Mouse (Mus musculus): ENCODE data around the gene Prdm16. TPM values are rescaled to one million over a fixed set of nuclear protein-coding genes. Genes with fewer than 3 reads are reported as not detected.

Prdm16 gene
- polyA plus RNA-seq, 1 experiment from 2014 or later = 12.5 TPM

GRCm38 (mm10) chr4:154622521-154622920 is 14.2 kb downstream of the Prdm16 start:
- H3K9me3 ChIP-seq (replicated peaks) = no peaks in the 10 kb centered on the region
- 91% methylated on average over 4 of the region's 4 CpGs for WGBS
- H3K27ac ChIP-seq (replicated peaks) = peak overlapping the region; percentile 70; the same call in 1 of the 2 replicates
- no peaks in the 10 kb centered on the region for H3K36me3 ChIP-seq
- H3K27me3 ChIP-seq (ENCODE audit: low read depth, poor library complexity, severe bottlenecking) = peaks cover 100% of the 10 kb centered on the region
- H3K4me1 ChIP-seq = peaks cover 72% of the 10 kb centered on the region
- no peak for DNase-seq (ENCODE audit: low spot score)
- H3K4me3 ChIP-seq = no peak overlapping the region

DNA sequence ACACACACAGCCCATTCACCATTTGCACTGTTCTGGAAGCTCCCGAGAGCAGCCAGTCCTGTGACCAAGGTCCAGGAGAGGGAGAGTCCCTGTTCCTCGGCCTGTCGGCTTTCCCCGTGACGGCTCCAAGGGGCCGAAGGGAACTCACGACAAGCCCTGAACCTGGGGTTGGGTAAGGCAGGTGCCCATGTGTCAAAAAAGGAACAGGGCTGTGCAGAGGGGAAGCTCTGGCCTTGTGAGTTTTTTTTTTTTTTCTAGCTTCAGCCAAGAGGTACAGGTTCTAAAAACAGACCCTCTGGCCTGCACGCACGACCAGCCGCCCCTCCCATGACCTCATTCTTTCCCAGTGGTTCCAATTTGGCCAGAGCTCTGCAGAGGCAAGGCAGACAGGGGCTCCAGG is 25.5 kb downstream of the Prdm16 start:
- Histone ChIP-seq H3K4me3 (no peak overlapping the region), H3K9me3 (replicated peaks) (no peaks in the 10 kb centered on the region), H3K27me3 (ENCODE audit: low read depth, poor library complexity, severe bottlenecking) (peaks cover 78% of the 10 kb centered on the region), H3K4me1 (peaks cover 8% of the 10 kb centered on the region), H3K36me3 (peaks cover 4% of the 10 kb centered on the region; the same call in 1 of the 2 replicates), H3K27ac (replicated peaks) (peak overlapping the region; percentile 47; the same call in 1 of the 2 replicates)
- WGBS = 84% methylated on average over 10 of the region's 10 CpGs
- no peak for DNase-seq (ENCODE audit: low spot score)

GRCm38 (mm10) chr4:154607724-154608123 is 28.9 kb downstream of the Prdm16 start:
- no peak overlapping the region for H3K4me3 ChIP-seq
- DNase-seq (ENCODE audit: low spot score) = no peak
- 90% methylated on average over 5 of the region's 5 CpGs for WGBS
- no peaks in the 10 kb centered on the region for H3K9me3 ChIP-seq (replicated peaks)
- peaks cover 4% of the 10 kb centered on the region; the same call in 1 of the 2 replicates for H3K36me3 ChIP-seq
- H3K27ac ChIP-seq (replicated peaks) = no peak overlapping the region
- peaks cover 75% of the 10 kb centered on the region for H3K27me3 ChIP-seq (ENCODE audit: low read depth, poor library complexity, severe bottlenecking)
- peaks cover 36% of the 10 kb centered on the region for H3K4me1 ChIP-seq

DNA sequence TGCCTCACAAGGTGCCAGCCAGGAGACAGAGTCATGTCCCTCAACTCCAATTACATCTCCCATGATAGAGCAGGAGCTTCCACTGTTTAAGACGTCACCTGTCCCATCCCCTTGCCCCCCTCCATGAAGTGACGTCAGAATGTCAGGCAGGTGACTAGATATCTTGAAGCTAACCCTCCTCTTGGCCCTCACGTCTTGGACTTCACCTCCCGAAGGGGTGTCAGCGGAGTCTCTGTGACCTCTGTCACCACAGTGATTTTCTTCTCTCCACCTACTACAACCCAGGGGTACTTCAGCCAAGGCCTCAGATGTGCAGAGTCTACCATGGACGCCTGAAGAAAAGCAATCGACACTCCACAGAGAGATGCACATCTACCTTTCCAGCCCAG is 32.2 kb downstream of the Prdm16 start:
- Histone ChIP-seq H3K27ac (replicated peaks) (peak overlapping the region; percentile 89), H3K27me3 (ENCODE audit: low read depth, poor library complexity, severe bottlenecking) (peaks cover 87% of the 10 kb centered on the region)
- DNase-seq (ENCODE audit: low spot score) = no peak

GRCm38 (mm10) chr4:154603663-154604441 is 32.8 kb downstream of the Prdm16 start:
- peak overlapping the region; percentile 89 for H3K27ac ChIP-seq (replicated peaks)
- H3K27me3 ChIP-seq (ENCODE audit: low read depth, poor library complexity, severe bottlenecking) = peaks cover 87% of the 10 kb centered on the region
- peaks cover 66% of the 10 kb centered on the region for H3K4me1 ChIP-seq
- no peaks in the 10 kb centered on the region for H3K9me3 ChIP-seq (replicated peaks)
- peaks cover 4% of the 10 kb centered on the region; the same call in 1 of the 2 replicates for H3K36me3 ChIP-seq
- 17% methylated on average over 25 of the region's 25 CpGs for WGBS
- DNase-seq (ENCODE audit: low spot score) = peak; percentile 87
- peak overlapping the region; percentile 12; the same call in 1 of the 2 replicates for H3K4me3 ChIP-seq

More for the DNA sequence above, 32.2 kb downstream of the Prdm16 start:
- H3K4me1 ChIP-seq = peaks cover 61% of the 10 kb centered on the region
- H3K4me3 ChIP-seq = peak overlapping the region; percentile 12; the same call in 1 of the 2 replicates
- H3K9me3 ChIP-seq (replicated peaks) = no peaks in the 10 kb centered on the region
- H3K36me3 ChIP-seq = peaks cover 4% of the 10 kb centered on the region; the same call in 1 of the 2 replicates
- WGBS = 55% methylated on average over 7 of the region's 7 CpGs

DNA sequence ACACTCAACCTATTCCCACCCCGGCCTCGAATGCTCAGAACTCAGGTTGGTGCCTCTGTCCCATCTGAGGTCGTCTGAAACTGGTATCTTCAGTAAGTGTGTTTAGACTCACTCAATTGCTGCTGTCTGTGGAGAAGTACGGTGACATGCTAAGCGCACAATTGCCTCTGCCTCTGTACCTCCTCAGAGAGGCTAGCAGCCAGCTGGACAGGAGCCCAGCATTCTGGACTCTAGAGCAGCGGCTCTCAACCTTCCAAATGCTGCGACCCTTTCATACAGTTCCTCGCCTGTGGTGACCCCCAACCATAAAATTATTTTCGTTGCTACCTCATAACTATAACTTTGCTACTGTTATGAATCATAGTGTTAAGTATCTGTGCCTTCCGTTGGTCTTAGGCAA is 34.3 kb downstream of the Prdm16 start:
- H3K27me3 ChIP-seq (ENCODE audit: low read depth, poor library complexity, severe bottlenecking) = peaks cover 93% of the 10 kb centered on the region
- H3K27ac ChIP-seq (replicated peaks) = peak overlapping the region; percentile 89
- H3K4me1 ChIP-seq = peaks cover 81% of the 10 kb centered on the region
- H3K4me3 ChIP-seq = no peak overlapping the region
- no peaks in the 10 kb centered on the region for H3K9me3 ChIP-seq (replicated peaks)
- no peak for DNase-seq (ENCODE audit: low spot score)
- 87% methylated on average over 10 of the region's 10 CpGs for WGBS
- peaks cover 3% of the 10 kb centered on the region; the same call in 1 of the 2 replicates for H3K36me3 ChIP-seq

GRCm38 (mm10) chr4:154601006-154601405 is 35.7 kb downstream of the Prdm16 start:
- H3K9me3 ChIP-seq (replicated peaks) = no peaks in the 10 kb centered on the region
- 36% methylated on average over 3 of the region's 3 CpGs for WGBS
- H3K27me3 ChIP-seq (ENCODE audit: low read depth, poor library complexity, severe bottlenecking) = peaks cover 95% of the 10 kb centered on the region
- no peak overlapping the region for H3K4me3 ChIP-seq
- peaks cover 95% of the 10 kb centered on the region for H3K4me1 ChIP-seq
- no peak for DNase-seq (ENCODE audit: low spot score)
- H3K27ac ChIP-seq (replicated peaks) = peak overlapping the region; percentile 89
- H3K36me3 ChIP-seq = no peaks in the 10 kb centered on the region

DNA sequence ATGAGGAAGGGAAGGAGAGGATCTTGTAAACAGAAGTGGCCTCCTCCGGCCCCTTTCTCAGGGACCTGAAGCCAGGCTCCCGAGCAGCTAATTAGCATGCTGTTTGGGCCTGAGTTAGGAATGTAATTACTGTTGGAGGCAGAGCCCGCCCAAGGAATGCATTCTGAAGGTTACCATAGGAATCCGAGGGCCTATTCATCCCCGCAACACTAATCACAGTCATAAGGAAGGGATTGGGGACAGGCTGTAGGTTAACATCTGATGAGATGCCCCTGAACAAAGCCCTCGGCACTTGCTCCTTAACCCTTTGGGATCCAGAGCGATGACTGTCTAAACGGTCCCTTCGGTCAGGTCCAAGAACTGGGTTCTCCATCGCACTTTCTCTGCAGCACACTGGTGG is 36.7 kb downstream of the Prdm16 start:
- Histone ChIP-seq H3K27me3 (ENCODE audit: low read depth, poor library complexity, severe bottlenecking) (peaks cover 95% of the 10 kb centered on the region), H3K4me1 (peaks cover 99% of the 10 kb centered on the region)

GRCm38 (mm10) chr4:154598357-154598756 is 38.3 kb downstream of the Prdm16 start:
- Histone ChIP-seq H3K36me3 (no peaks in the 10 kb centered on the region), H3K9me3 (replicated peaks) (no peaks in the 10 kb centered on the region), H3K4me1 (peaks cover 99% of the 10 kb centered on the region), H3K27ac (replicated peaks) (peak overlapping the region; percentile 89), H3K27me3 (ENCODE audit: low read depth, poor library complexity, severe bottlenecking) (peaks cover 96% of the 10 kb centered on the region), H3K4me3 (no peak overlapping the region)
- 42% methylated on average over 7 of the region's 7 CpGs for WGBS
- DNase-seq (ENCODE audit: low spot score) = no peak

More for the DNA sequence above, 36.7 kb downstream of the Prdm16 start:
- 9% methylated on average over 10 of the region's 10 CpGs for WGBS
- Histone ChIP-seq H3K9me3 (replicated peaks) (no peaks in the 10 kb centered on the region), H3K36me3 (no peaks in the 10 kb centered on the region), H3K27ac (replicated peaks) (peak overlapping the region; percentile 89), H3K4me3 (peak overlapping the region; percentile 2)
- DNase-seq (ENCODE audit: low spot score) = peak; percentile 71

DNA sequence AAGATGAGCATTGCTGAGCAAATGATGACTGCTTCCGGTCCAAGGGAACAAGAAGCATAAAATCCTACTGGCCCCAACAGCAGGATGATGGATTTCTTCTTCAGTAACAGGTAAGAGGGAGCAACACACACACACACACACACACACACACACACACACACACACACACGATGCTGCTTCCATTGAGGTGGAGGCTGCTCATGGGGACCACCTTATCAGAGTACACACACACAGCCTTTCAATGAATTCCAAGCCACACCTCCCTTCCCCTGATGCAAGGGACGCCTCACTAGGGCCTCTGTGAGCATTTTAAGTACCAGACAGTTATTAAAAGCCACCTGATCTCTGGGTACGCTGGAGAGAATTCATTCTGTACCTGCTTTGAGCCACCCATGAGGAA is 39.9 kb downstream of the Prdm16 start:
- H3K4me1 ChIP-seq = peaks cover 99% of the 10 kb centered on the region
- H3K27me3 ChIP-seq (ENCODE audit: low read depth, poor library complexity, severe bottlenecking) = peaks cover 98% of the 10 kb centered on the region
- no peaks in the 10 kb centered on the region for H3K9me3 ChIP-seq (replicated peaks)
- WGBS = 71% methylated on average over 4 of the region's 4 CpGs
- no peak for DNase-seq (ENCODE audit: low spot score)
- H3K36me3 ChIP-seq = no peaks in the 10 kb centered on the region
- H3K4me3 ChIP-seq = no peak overlapping the region
- H3K27ac ChIP-seq (replicated peaks) = 0 out of 2 replicates have a peak overlapping the region, but pooled peaks have one; percentile 60

GRCm38 (mm10) chr4:154594761-154595556 is 41.7 kb downstream of the Prdm16 start:
- H3K9me3 ChIP-seq (replicated peaks) = no peaks in the 10 kb centered on the region
- H3K36me3 ChIP-seq = no peaks in the 10 kb centered on the region
- peak overlapping the region; percentile 88 for H3K27ac ChIP-seq (replicated peaks)
- WGBS = 10% methylated on average over 21 of the region's 21 CpGs
- H3K4me1 ChIP-seq = peaks cover 99% of the 10 kb centered on the region
- peak overlapping the region; percentile 31 for H3K4me3 ChIP-seq
- peak; percentile 74 for DNase-seq (ENCODE audit: low spot score)
- peaks cover 93% of the 10 kb centered on the region for H3K27me3 ChIP-seq (ENCODE audit: low read depth, poor library complexity, severe bottlenecking)

DNA sequence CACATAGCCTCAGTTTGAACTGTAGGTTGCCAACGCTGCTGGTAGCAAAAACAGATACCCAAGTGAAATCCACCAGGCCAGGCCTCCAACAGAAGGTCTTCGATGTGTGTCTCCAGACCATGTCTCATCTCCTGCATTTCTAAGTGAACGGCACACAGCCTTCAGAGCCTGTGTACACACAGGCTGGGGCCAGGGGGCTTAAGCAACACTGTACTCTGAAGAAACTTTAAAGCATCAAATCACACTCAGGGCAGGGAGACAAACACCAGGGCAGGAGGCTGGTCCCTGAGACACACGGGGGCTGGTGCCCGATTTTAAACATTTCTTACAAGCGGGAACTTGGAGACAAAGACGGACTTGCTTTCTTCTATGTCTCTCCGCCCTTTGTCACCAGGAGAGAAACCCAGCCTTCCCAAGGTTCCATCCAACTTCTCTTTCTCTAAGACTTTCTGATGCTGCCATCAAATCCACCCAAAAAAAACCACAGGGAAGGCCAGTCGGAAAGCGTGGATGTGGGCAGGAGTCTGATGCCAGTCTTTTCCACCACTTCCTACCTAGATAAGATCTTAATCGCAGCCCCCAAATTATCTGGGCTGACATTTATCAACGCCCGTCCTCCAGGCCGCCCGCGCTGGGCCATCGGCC is 42.4 kb downstream of the Prdm16 start:
- peak; percentile 45 for DNase-seq (ENCODE audit: low spot score)
- Histone ChIP-seq H3K27ac (replicated peaks) (peak overlapping the region; percentile 88), H3K27me3 (ENCODE audit: low read depth, poor library complexity, severe bottlenecking) (peaks cover 93% of the 10 kb centered on the region), H3K36me3 (no peaks in the 10 kb centered on the region), H3K4me3 (peak overlapping the region; percentile 31), H3K4me1 (peaks cover 96% of the 10 kb centered on the region), H3K9me3 (replicated peaks) (no peaks in the 10 kb centered on the region)
- WGBS = 34% methylated on average over 17 of the region's 17 CpGs

All from midbrain, embryonic 10.5 days (tissue).